Mouse (Mus musculus) skeletal muscle tissue, adult 2 months (tissue): Measurements from ENCODE around the gene Scrn2.

ENCODE experiments used
- DNase-seq: peaks from one replicate; pipeline ENCODE4 v3.0.0-alpha.2; 2012; ENCODE audit warnings: low read depth, low spot score

The Scrn2 gene

GRCm38 (mm10) chr11:97029686-97030417 is at the start of gene Scrn2:
Gene Scrn2 (plus strand): TSS chr11:97029938.
- peak; percentile 73 for DNase-seq

GRCm38 (mm10) chr11:96980021-96980420 is 49.7 kb upstream of the Scrn2 start:
- no peak for DNase-seq

GRCm38 (mm10) chr11:96981461-96981860 is 48.3 kb upstream of the Scrn2 start:
- no peak for DNase-seq

- DNase-seq = peak; percentile 74
These were observed 47.4 kb upstream of the Scrn2 start for GRCm38 (mm10) chr11:96982355-96982754.

- no peak for DNase-seq
These were observed 46.9 kb upstream of the Scrn2 start, which contains the start of gene Sp2 for GRCm38 (mm10) chr11:96982859-96983258. Gene Sp2 (minus strand): TSS chr11:96982959.

GRCm38 (mm10) chr11:96984903-96985302 is 44.8 kb upstream of the Scrn2 start:
- no peak for DNase-seq

- DNase-seq = no peak
These were observed 43.3 kb upstream of the Scrn2 start for GRCm38 (mm10) chr11:96986463-96986862.

GRCm38 (mm10) chr11:96987873-96988655 is 41.7 kb upstream of the Scrn2 start:
- no peak for DNase-seq

- no peak for DNase-seq
These were observed 38.2 kb upstream of the Scrn2 start for GRCm38 (mm10) chr11:96991501-96991900.

GRCm38 (mm10) chr11:96992722-96993311 is 36.9 kb upstream of the Scrn2 start:
- DNase-seq = no peak

- DNase-seq = no peak
These were observed 34.7 kb upstream of the Scrn2 start for GRCm38 (mm10) chr11:96995031-96995430.

- DNase-seq = no peak
These were observed 33.6 kb upstream of the Scrn2 start for GRCm38 (mm10) chr11:96995836-96996772.

GRCm38 (mm10) chr11:96996773-96997379 is 32.9 kb upstream of the Scrn2 start:
- DNase-seq = no peak

- no peak for DNase-seq
These were observed 32.3 kb upstream of the Scrn2 start for GRCm38 (mm10) chr11:96997380-96997956.

- no peak for DNase-seq
These were observed 26.6 kb upstream of the Scrn2 start for GRCm38 (mm10) chr11:97003170-97003569.

GRCm38 (mm10) chr11:97007093-97007794 is 22.5 kb upstream of the Scrn2 start:
- no peak for DNase-seq

GRCm38 (mm10) chr11:97009198-97009790 is 20.4 kb upstream of the Scrn2 start:
- DNase-seq = no peak

GRCm38 (mm10) chr11:97013121-97013670 is 16.5 kb upstream of the Scrn2 start, which contains the start of gene Sp6:
Gene Sp6 (plus strand): TSS chr11:97013394.
- no peak for DNase-seq
